Mouse (Mus musculus) lung, embryonic 14.5 days (tissue): ENCODE measurements around the gene Sec16a. TPM values are rescaled to one million over a fixed set of nuclear protein-coding genes. Genes with fewer than 3 reads are reported as not detected.
A peak's percentile ranks its signal among the peaks of the same experiment; 100 is the strongest.

Source experiments
- ATAC-seq: fragments of 200-750 bp; cut with Nextera tagmentation; 2 replicates; pipeline ENCODE4 v1.8.0; 2017; ENCODE audit warnings: mild to moderate bottlenecking, moderate TSS enrichment, moderate library complexity; ENCODE audit not compliant: insufficient read depth
- DNase-seq: peaks from one replicate; pipeline ENCODE4 v3.0.0-alpha.2; 2015
- H3K27ac ChIP-seq: fragments of 300-500 bp; sonication (generic); 2 replicates; pipeline ENCODE4 v1.5.1; 2014; ENCODE audit warnings: low read depth, mild to moderate bottlenecking, moderate library complexity
- H3K27me3 ChIP-seq: fragments of 300-500 bp; sonication (generic); 2 replicates; pipeline ENCODE4 v1.6.1; 2014; ENCODE audit warnings: low read length, control low read depth; ENCODE audit not compliant: insufficient read depth
- H3K36me3 ChIP-seq: fragments of 300-500 bp; sonication (generic); 2 replicates; pipeline ENCODE4 v1.6.1; 2014; ENCODE audit warnings: control low read depth; ENCODE audit not compliant: insufficient read depth
- H3K4me1 ChIP-seq: fragments of 300-500 bp; sonication (generic); 2 replicates; pipeline ENCODE4 v1.6.1; 2014; ENCODE audit warnings: antibody characterized with exemption, control low read depth; ENCODE audit not compliant: insufficient read depth
- H3K4me2 ChIP-seq: fragments of 300-500 bp; sonication (generic); 2 replicates; pipeline ENCODE4 v1.6.1; 2014; ENCODE audit warnings: mild to moderate bottlenecking
- H3K4me3 ChIP-seq: fragments of 300-500 bp; sonication (generic); 2 replicates; pipeline ENCODE4 v1.5.1; 2014; ENCODE audit warnings: low read depth, low read length
- H3K9ac ChIP-seq: fragments of 300-500 bp; sonication (generic); 2 replicates; pipeline ENCODE4 v1.6.1; 2014
- H3K9me3 ChIP-seq: fragments of 300-500 bp; sonication (generic); 2 replicates; pipeline ENCODE4 v1.6.1; 2016; ENCODE audit warnings: low read depth, low read length, control low read depth
- CTCF ChIP-seq: IDR thresholded peaks from 2 replicates; pipeline ENCODE4 v1.5.1; 2016; ENCODE audit warnings: antibody characterized with exemption, low read depth
- WGBS: fragments of 180-500 bp; shearing (Covaris S2); extraction: QIAGEN DNeasy Blood & Tissue Kit; methylation state at CpG from one replicate; pipeline ENCODE4 v1.1.7; 2014; 5-methylcytosine and 5-hydroxymethylcytosine counted together
- microRNA-seq: library from miRNA; unstranded; fragments of <30 nt; microRNA quantifications from one replicate; pipeline ENCODE4, GENCODE M21; 2016; ENCODE audit warnings: borderline number of aligned reads
- polyA plus RNA-seq: library from polyadenylated mRNA; unstranded; fragments of >200 nt; fragmentation: Nextera tagmentation; extraction: Ambion mirVana; gene quantifications from 2 replicates; pipeline ENCODE4 v1.2.1, GENCODE M21; 2014

The Sec16a gene
- polyA plus RNA-seq, 1 experiment from 2014 or later, result 36.0 TPM

DNA sequence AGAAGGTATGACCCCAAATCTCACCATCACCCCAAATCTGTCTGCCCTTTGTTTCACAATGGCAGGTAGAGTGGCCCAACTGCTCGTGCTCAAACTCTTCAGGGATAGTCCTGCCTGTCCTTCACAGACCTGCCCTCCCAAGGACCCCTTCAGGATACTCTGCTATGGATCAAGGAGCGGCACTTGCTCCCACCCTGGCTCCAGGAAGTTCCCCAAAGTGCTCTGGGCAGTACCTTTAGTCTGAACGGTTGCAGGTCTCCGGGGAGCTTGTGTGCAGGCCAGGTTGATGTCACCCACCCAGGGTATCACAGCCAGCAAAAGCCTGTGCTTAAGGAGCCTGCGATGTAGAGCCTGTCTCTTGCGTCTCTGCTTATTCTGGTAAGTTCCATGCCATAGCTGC, 77.1 kb downstream of the Sec16a start:
- Histone ChIP-seq H3K36me3 (peaks cover 95% of the 10 kb centered on the region), H3K4me1 (no peaks in the 10 kb centered on the region), H3K9ac (no peak overlapping the region), H3K4me3 (no peak overlapping the region), H3K9me3 (no peaks in the 10 kb centered on the region), H3K27me3 (no peaks in the 10 kb centered on the region), H3K27ac (no peak overlapping the region), H3K4me2 (no peak overlapping the region)
- TF ChIP-seq CTCF, result no peak
- no peak for DNase-seq
- 90% methylated on average over 6 of the region's 6 CpGs for WGBS
- ATAC-seq, result no peak

DNA sequence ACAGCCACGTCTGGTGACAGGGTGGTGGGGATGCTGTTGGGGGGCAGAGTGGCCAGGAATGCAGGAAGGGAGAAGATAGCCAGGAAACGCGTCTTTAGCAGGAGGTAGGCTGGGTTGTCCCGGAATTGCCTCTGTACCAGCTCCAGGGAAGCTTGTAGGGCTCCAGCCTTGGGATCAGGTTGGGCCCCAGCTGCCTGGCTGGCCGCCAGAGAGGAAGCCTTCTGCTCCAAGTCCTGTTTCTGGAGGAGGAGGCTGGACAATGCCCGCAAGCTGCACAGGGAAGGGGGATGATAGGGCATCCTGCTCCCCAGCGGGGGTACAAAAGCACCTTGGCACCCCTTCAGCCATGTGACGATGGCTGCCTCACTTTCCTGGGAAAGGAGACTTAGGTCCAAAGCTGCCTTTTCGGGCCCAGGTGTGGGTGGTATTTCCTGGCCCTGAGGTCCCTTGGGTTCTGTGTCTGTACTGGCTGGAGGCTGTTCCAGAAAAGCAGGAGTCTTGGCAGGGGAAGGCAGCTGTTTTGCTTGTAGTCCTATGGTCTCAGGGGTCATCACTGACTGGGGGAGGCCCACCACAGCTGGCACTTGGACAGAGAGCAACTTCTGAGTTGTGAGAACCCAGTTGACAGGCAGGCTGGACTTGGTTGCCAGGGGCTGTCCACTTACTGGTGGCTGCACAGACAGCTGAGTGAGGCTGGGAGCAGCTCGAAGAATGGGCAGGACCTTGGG, 80.1 kb downstream of the Sec16a start:
- Histone ChIP-seq H3K4me2 (no peak overlapping the region), H3K27ac (0 out of 2 replicates have a peak overlapping the region, but pooled peaks have one; percentile 50), H3K9ac (no peak overlapping the region; the same call in 1 of the 2 replicates), H3K9me3 (no peaks in the 10 kb centered on the region), H3K36me3 (peaks cover 73% of the 10 kb centered on the region), H3K27me3 (no peaks in the 10 kb centered on the region), H3K4me1 (no peaks in the 10 kb centered on the region), H3K4me3 (no peak overlapping the region)
- peak; percentile 58 for ATAC-seq
- WGBS, result 57% methylated on average over 10 of the region's 10 CpGs
- no peak for TF ChIP-seq CTCF
- DNase-seq, result peak; percentile 84

- no peaks in the 10 kb centered on the region for H3K9me3 ChIP-seq
- no peak overlapping the region for H3K4me2 ChIP-seq
- no peak for ATAC-seq
- TF ChIP-seq CTCF, result no peak
- no peaks in the 10 kb centered on the region for H3K4me1 ChIP-seq
- WGBS, result 34% methylated on average over 5 of the region's 5 CpGs
- H3K9ac ChIP-seq, result no peak overlapping the region
- no peak for DNase-seq
- no peak overlapping the region for H3K4me3 ChIP-seq
- no peaks in the 10 kb centered on the region for H3K27me3 ChIP-seq
- H3K27ac ChIP-seq, result no peak overlapping the region
- peaks cover 59% of the 10 kb centered on the region for H3K36me3 ChIP-seq
These were observed 81.5 kb downstream of the Sec16a start for GRCm38 (mm10) chr2:26363481-26363880.

- ATAC-seq, result no peak
- WGBS, result 78% methylated on average over 5 of the region's 5 CpGs
These were observed 82.0 kb downstream of the Sec16a start for GRCm38 (mm10) chr2:26362991-26363390.

GRCm38 (mm10) chr2:26360772-26361171, 84.2 kb downstream of the Sec16a start, which contains the start of gene Card9:
Gene Card9 (minus strand): TSS chr2:26360918.
- Histone ChIP-seq H3K4me1 (0 out of 2 replicates have a peak, but pooled peaks cover 3% of the 10 kb centered on the region), H3K36me3 (peaks cover 32% of the 10 kb centered on the region), H3K27me3 (no peaks in the 10 kb centered on the region), H3K27ac (no peak within 1 kb of the TSS), H3K4me3 (no peak within 1 kb of the TSS), H3K9me3 (no peaks in the 10 kb centered on the region), H3K4me2 (no peak within 1 kb of the TSS), H3K9ac (no peak within 1 kb of the TSS)
- 32% methylated on average over 3 of the region's 3 CpGs for WGBS
- TF ChIP-seq CTCF, result no peak
- no peak for DNase-seq
- ATAC-seq, result no peak

More at GRCm38 (mm10) chr2:26362991-26363390, 82.0 kb downstream of the Sec16a start:
- TF ChIP-seq CTCF, result no peak
- H3K36me3 ChIP-seq, result peaks cover 54% of the 10 kb centered on the region
- H3K4me1 ChIP-seq, result no peaks in the 10 kb centered on the region
- no peak overlapping the region for H3K4me3 ChIP-seq
- no peaks in the 10 kb centered on the region for H3K27me3 ChIP-seq
- H3K27ac ChIP-seq, result no peak overlapping the region
- H3K4me2 ChIP-seq, result no peak overlapping the region
- H3K9me3 ChIP-seq, result no peaks in the 10 kb centered on the region
- no peak for DNase-seq
- H3K9ac ChIP-seq, result no peak overlapping the region

- H3K27ac ChIP-seq, result no peak overlapping the region
- H3K9me3 ChIP-seq, result no peaks in the 10 kb centered on the region
- no peak overlapping the region for H3K9ac ChIP-seq
- no peak overlapping the region for H3K4me2 ChIP-seq
- DNase-seq (no peak), ATAC-seq (no peak)
- peaks cover 24% of the 10 kb centered on the region for H3K36me3 ChIP-seq
- H3K27me3 ChIP-seq, result no peaks in the 10 kb centered on the region
- no peak for TF ChIP-seq CTCF
- 74% methylated on average over 6 of the region's 6 CpGs for WGBS
- H3K4me1 ChIP-seq, result 0 out of 2 replicates have a peak, but pooled peaks cover 3% of the 10 kb centered on the region
- no peak overlapping the region for H3K4me3 ChIP-seq
These were observed 85.0 kb downstream of the Sec16a start for GRCm38 (mm10) chr2:26359983-26360382.

Small RNAs within 50 kb of the gene (microRNA-seq; reads per million reads assigned to microRNA genes)
- not detected for gene Mir6996

Other genes starting within 250 kb of the Sec16a start
- 0.27 TPM in 1 of 2 replicates, not detected in the other for gene Lhx3, start 236.9 kb downstream of the Sec16a start, polyA plus RNA-seq
- gene Qsox2, start 207.7 kb downstream of the Sec16a start, polyA plus RNA-seq, result 25.8 and 26.1 TPM in 2 replicates
- gene Ccdc187, start 150.7 kb downstream of the Sec16a start, polyA plus RNA-seq, result 0.28 and 0.36 TPM in 2 replicates
- gene Gpsm1, start 129.7 kb downstream of the Sec16a start, polyA plus RNA-seq, result 37.9 and 40.5 TPM in 2 replicates
- gene Dnlz, start 93.1 kb downstream of the Sec16a start, polyA plus RNA-seq, result 29.1 and 32.1 TPM in 2 replicates
- gene Card9, start 84.3 kb downstream of the Sec16a start, polyA plus RNA-seq, result 2.4 and 2.8 TPM in 2 replicates
- 28.1 and 32.8 TPM in 2 replicates for gene Snapc4, start 64.6 kb downstream of the Sec16a start, polyA plus RNA-seq
- gene Entr1, start 55.9 kb downstream of the Sec16a start, polyA plus RNA-seq, result 103 and 116 TPM in 2 replicates
- gene Pmpca, start 55.9 kb downstream of the Sec16a start, polyA plus RNA-seq, result 97.4 and 104 TPM in 2 replicates
- gene Inpp5e, start 36.0 kb downstream of the Sec16a start, polyA plus RNA-seq, result 18.6 and 22.4 TPM in 2 replicates
- gene Notch1, start 71.4 kb upstream of the Sec16a start, polyA plus RNA-seq, result 37.7 and 44.0 TPM in 2 replicates
- gene Egfl7, start 134.8 kb upstream of the Sec16a start, polyA plus RNA-seq, result 269 and 311 TPM in 2 replicates
- not detected in 2 replicates for gene Gm20532, start 141.4 kb upstream of the Sec16a start, polyA plus RNA-seq
- gene Agpat2, start 159.2 kb upstream of the Sec16a start, polyA plus RNA-seq, result 30.2 and 32.9 TPM in 2 replicates
- 28.3 and 30.0 TPM in 2 replicates for gene Fam69b, start 183.2 kb upstream of the Sec16a start, polyA plus RNA-seq
- not detected in 2 replicates for gene Lcn4, start 226.1 kb upstream of the Sec16a start, polyA plus RNA-seq